Mouse (Mus musculus): ENCODE data around the gene Cd47.

The Cd47 gene

GRCm38 (mm10) chr16:49857504-49858160, 57.3 kb downstream of the Cd47 start:
- in situ Hi-C loops (cut with MboI; ENCODE audit: unreplicated experiment in 2 of 2), result loop anchor here in 1 of 2 experiments (10.0 kb wide), 1 partner anchor 153 kb away; no protein-coding TSS in a partner anchor

- in situ Hi-C loops (cut with MboI; ENCODE audit: unreplicated experiment in 2 of 2), result loop anchor here in 1 of 2 experiments (10.0 kb wide), 1 partner anchor 154 kb away; no protein-coding TSS in a partner anchor
Observed at GRCm38 (mm10) chr16:49858161-49858906, 58.0 kb downstream of the Cd47 start.

- in situ Hi-C loops (cut with MboI; ENCODE audit: unreplicated experiment in 2 of 2), result loop anchor here in 1 of 2 experiments (10.0 kb wide), 1 partner anchor 154 kb away; no protein-coding TSS in a partner anchor
Observed at GRCm38 (mm10) chr16:49858907-49859853, 58.8 kb downstream of the Cd47 start.

GRCm38 (mm10) chr16:49861986-49862385, 61.7 kb downstream of the Cd47 start:
- in situ Hi-C loops (cut with MboI; ENCODE audit: unreplicated experiment in 2 of 2), result no loop called here

- in situ Hi-C loops (cut with MboI; ENCODE audit: unreplicated experiment in 2 of 2), result no loop called here
Observed at GRCm38 (mm10) chr16:49866617-49867016, 66.3 kb downstream of the Cd47 start.

DNA sequence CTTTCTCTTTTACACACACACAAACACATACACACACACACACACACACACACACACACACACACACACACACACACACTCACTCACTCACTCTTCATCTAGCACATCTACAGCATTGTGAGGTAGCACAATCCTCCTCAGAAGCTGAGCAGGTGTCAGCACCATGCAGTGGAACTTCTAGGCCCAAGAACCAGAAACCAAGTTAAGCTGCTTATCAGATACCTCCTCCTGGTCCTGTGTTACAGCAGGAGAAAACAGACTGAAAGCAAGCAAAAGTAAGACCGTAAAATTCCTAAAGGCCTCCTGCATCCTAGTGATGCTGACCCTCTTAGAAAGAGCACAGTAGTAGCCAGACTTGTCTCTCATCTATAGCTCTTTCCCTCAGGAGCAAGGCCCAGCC, 67.9 kb downstream of the Cd47 start:
- in situ Hi-C loops (cut with MboI; ENCODE audit: unreplicated experiment in 2 of 2), result no loop called here

GRCm38 (mm10) chr16:49873918-49874317, 73.6 kb downstream of the Cd47 start:
- in situ Hi-C loops (cut with MboI; ENCODE audit: unreplicated experiment in 2 of 2), result loop anchor here in 1 of 2 experiments (10.0 kb wide), 1 partner anchor 171 kb away; no protein-coding TSS in a partner anchor

- in situ Hi-C loops (cut with MboI; ENCODE audit: unreplicated experiment in 2 of 2), result loop anchor here in 1 of 2 experiments (10.0 kb wide), 1 partner anchor 170 kb away; no protein-coding TSS in a partner anchor
Observed at GRCm38 (mm10) chr16:49874546-49874945, 74.2 kb downstream of the Cd47 start.

DNA sequence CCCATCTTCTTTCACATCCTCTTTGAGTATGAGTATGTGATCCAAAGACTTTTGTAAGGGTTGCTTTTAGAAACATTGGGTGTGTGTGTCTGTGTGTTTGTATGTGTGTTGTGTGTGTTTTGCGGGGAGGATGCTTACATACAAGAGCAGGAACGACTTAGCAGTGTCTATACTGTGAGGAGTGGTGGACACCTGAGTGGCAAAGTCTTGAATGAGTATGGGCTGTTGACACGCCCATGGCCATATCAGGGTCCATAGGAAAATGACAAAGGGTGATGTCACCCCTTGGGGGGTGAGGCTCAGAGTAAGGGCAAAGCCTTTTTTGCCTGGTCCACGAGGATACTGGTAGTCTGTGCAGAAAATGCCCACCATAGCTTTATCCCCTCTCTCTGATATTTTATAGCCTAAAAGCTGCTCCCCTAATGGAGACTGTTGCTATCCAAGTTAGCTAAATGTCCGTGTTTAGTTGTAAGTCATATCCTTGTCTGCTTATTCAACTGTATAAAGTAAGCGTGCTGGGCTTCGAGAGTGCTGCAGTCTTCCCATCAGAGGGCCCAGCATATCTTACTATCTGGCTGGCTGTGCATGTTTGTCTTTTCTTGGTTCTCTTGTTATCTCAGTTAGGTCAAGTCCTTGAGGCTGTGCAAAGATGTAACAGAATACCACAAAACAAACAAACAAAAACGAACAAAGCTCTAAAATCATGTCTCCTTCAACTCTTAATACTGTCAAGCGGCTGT, 76.1 kb downstream of the Cd47 start:
- in situ Hi-C loops (cut with MboI; ENCODE audit: unreplicated experiment in 2 of 2), result loop anchor here (10.0 to 25.0 kb wide), 4 partner anchors 168 to 889 kb away; partner anchors contain the start of genes Cip2a (in 1 of the 2) and Dzip3 (in 1 of the 2)

- in situ Hi-C loops (cut with MboI; ENCODE audit: unreplicated experiment in 2 of 2), result loop anchor here (10.0 to 25.0 kb wide), 4 partner anchors 168 to 890 kb away; partner anchors contain the start of genes Cip2a (in 1 of the 2) and Dzip3 (in 1 of the 2)
Observed at GRCm38 (mm10) chr16:49877243-49877642, 76.9 kb downstream of the Cd47 start.

DNA sequence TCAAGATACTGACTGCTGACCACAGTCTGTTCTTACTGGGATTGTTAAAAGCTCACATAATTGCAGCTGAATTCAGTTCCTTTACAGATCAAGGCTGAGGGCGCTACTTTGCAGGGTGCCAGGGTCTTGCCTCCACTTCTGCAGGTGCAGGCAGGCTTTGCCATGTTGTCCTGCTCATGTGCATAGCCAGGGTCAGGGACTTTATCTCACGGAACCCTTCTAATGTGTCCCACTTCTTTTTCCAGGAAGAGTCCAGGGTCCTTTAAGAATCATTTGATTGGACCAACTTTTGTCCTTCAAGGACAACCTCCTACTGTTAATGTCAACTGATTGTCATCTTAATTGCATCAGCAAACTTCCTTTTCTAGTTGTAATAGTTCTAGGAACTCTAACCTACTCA, 77.7 kb downstream of the Cd47 start:
- in situ Hi-C loops (cut with MboI; ENCODE audit: unreplicated experiment in 2 of 2), result loop anchor here (10.0 to 25.0 kb wide), 4 partner anchors 167 to 891 kb away; partner anchors contain the start of genes Cip2a (in 1 of the 2) and Dzip3 (in 1 of the 2)

GRCm38 (mm10) chr16:49886403-49887066, 86.2 kb downstream of the Cd47 start:
- in situ Hi-C loops (cut with MboI; ENCODE audit: unreplicated experiment in 2 of 2), result loop anchor here (10.0 to 25.0 kb wide), 4 partner anchors 224 to 899 kb away; partner anchors contain the start of genes Cip2a (in 1 of the 2) and Dzip3 (in 1 of the 2)

DNA sequence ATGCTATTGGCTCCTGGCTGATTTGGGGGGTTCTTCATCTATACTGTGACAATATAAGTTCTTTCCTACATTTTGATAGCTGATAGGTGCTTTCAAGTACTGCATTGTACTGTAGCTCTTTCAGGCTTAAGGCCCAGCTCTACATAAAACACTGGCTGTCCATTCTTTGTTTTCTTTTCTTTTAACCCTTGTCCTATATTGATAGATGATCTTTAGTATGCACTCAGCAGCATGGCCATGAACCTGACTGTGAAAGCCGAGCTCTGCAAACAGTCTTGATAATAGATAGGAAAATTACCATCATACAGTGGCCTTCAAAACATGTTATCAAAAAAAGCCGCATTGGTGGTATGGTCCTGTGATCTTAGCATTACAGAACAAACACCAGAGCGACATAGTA, 87.0 kb downstream of the Cd47 start:
- in situ Hi-C loops (cut with MboI; ENCODE audit: unreplicated experiment in 2 of 2), result loop anchor here (10.0 to 25.0 kb wide), 4 partner anchors 225 to 900 kb away; partner anchors contain the start of genes Cip2a (in 1 of the 2) and Dzip3 (in 1 of the 2)

- in situ Hi-C loops (cut with MboI; ENCODE audit: unreplicated experiment in 2 of 2), result loop anchor here (10.0 to 25.0 kb wide), 4 partner anchors 226 to 901 kb away; partner anchors contain the start of genes Cip2a (in 1 of the 2) and Dzip3 (in 1 of the 2)
Observed at GRCm38 (mm10) chr16:49887811-49888564, 87.7 kb downstream of the Cd47 start.

GRCm38 (mm10) chr16:49889031-49889655, 88.8 kb downstream of the Cd47 start:
- in situ Hi-C loops (cut with MboI; ENCODE audit: unreplicated experiment in 2 of 2), result loop anchor here (10.0 to 25.0 kb wide), 4 partner anchors 227 to 902 kb away; partner anchors contain the start of genes Cip2a (in 1 of the 2) and Dzip3 (in 1 of the 2)

DNA sequence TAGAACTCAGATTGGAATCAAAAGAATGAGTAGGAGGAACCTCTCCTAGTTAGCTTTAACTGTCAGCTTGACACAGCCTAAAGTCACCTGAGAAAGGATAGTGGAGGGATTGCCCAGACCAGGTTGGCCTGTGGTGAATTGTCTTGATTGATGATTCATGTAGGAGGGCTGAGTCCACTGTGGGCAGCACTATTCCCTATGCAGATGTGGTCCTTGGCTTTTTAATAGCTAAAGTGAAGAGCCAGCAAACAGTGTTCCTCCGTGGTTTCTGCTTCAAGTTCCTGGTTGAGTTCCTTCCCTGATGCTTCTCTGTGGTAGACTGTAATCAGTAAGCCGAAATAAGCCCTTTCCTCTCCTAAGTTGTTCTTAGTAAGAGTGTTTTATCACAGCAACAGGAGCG, 91.9 kb downstream of the Cd47 start:
- in situ Hi-C loops (cut with MboI; ENCODE audit: unreplicated experiment in 2 of 2), result loop anchor here (25.0 kb wide), 3 partner anchors 230 to 905 kb away; partner anchors contain the start of genes Cip2a (in 1 of the 2) and Dzip3 (in 1 of the 2)

DNA sequence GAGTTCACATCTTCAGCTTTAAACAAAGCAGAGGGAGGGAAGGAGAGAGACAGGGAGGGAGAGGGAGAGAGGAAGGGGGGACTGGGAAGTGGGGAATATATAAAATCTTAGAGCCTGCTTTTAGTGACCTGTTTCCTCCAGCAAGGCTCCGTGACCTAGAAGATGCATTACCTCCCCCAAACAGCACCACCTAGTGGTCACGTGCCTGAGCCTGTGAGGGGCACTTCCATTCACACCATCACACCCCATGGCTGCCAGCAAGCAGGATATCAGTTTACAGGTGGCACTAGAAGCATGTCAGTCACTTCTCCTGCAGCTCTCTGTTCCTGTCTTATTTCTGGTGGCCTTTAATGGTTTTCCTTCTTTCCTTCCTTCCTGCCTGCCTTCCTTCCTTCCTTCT, 92.6 kb downstream of the Cd47 start:
- in situ Hi-C loops (cut with MboI; ENCODE audit: unreplicated experiment in 2 of 2), result loop anchor here (25.0 kb wide), 3 partner anchors 231 to 906 kb away; partner anchors contain the start of genes Cip2a (in 1 of the 2) and Dzip3 (in 1 of the 2)
